Mouse (Mus musculus) limb, embryonic 14.5 days (tissue): ENCODE results near the gene Coa3. TPM values are rescaled to one million over a fixed set of nuclear protein-coding genes. Genes with fewer than 3 reads are reported as not detected.

ENCODE experiments used
- ATAC-seq: fragments of 200-750 bp; cut with Nextera tagmentation; 2 replicates; pipeline ENCODE4 v1.8.0; 2017; ENCODE audit warnings: low read depth, moderate number of reproducible peaks, moderate TSS enrichment; ENCODE audit not compliant: low FRiP score
- DNase-seq: peaks from one replicate; pipeline ENCODE4 v3.0.0-alpha.2; 2015; ENCODE audit warnings: low spot score
- H3K27ac ChIP-seq: fragments of 300-500 bp; sonication (generic); replicated peaks from 2 replicates; pipeline ENCODE4 v1.5.1; 2014; ENCODE audit warnings: low read depth, mild to moderate bottlenecking, low read length, moderate library complexity, mixed read lengths
- H3K27me3 ChIP-seq: fragments of 300-500 bp; sonication (generic); 2 replicates; pipeline ENCODE4 v1.6.1; 2014; ENCODE audit warnings: low read length, mixed read lengths; ENCODE audit not compliant: control insufficient read depth, insufficient read depth
- H3K36me3 ChIP-seq: fragments of 300-500 bp; sonication (generic); 2 replicates; pipeline ENCODE4 v1.6.1; 2014; ENCODE audit warnings: mild to moderate bottlenecking, low read length, moderate library complexity, mixed read lengths; ENCODE audit not compliant: control insufficient read depth, insufficient read depth
- H3K4me1 ChIP-seq: fragments of 300-500 bp; sonication (generic); 2 replicates; pipeline ENCODE4 v1.6.1; 2014; ENCODE audit warnings: antibody characterized with exemption, low read length, mixed read lengths; ENCODE audit not compliant: control insufficient read depth, insufficient read depth
- H3K4me2 ChIP-seq: fragments of 300-500 bp; sonication (generic); replicated peaks from 2 replicates; pipeline ENCODE4 v1.6.1; 2014; ENCODE audit warnings: low read depth, mild to moderate bottlenecking, low read length, moderate library complexity; ENCODE audit not compliant: severe bottlenecking
- H3K4me3 ChIP-seq: fragments of 300-500 bp; sonication (generic); replicated peaks from 2 replicates; pipeline ENCODE4 v1.5.1; 2014; ENCODE audit warnings: low read length
- H3K9ac ChIP-seq: fragments of 300-500 bp; sonication (generic); 2 replicates; pipeline ENCODE4 v1.6.1; 2014; ENCODE audit warnings: mild to moderate bottlenecking, low read depth, low read length, moderate library complexity; ENCODE audit not compliant: severe bottlenecking
- H3K9me3 ChIP-seq: fragments of 300-500 bp; sonication (generic); 2 replicates; pipeline ENCODE4 v1.6.1; 2016; ENCODE audit warnings: low read length; ENCODE audit not compliant: control insufficient read depth
- POLR2A ChIP-seq: fragments of 200-500 bp; IDR thresholded peaks from 2 replicates; pipeline ENCODE4 v1.8.0; 2012; ENCODE audit warnings: inconsistent platforms, mild to moderate bottlenecking, moderate library complexity, borderline replicate concordance; ENCODE audit not compliant: insufficient read depth, insufficient read length; ENCODE audit errors: extremely low read depth
- WGBS: fragments of 180-500 bp; shearing (Covaris S2); extraction: QIAGEN DNeasy Blood & Tissue Kit; methylation state at CpG from one replicate; pipeline ENCODE4 v1.1.7; 2014; 5-methylcytosine and 5-hydroxymethylcytosine counted together
- polyA plus RNA-seq, 2 experiments: library from polyadenylated mRNA; depleted of rRNA in 1 of 2; stranded (reverse) in 1 of 2; unstranded in 1 of 2; fragments of >200 nt; fragmentation: Nextera tagmentation in 1 of 2; extraction: Ambion mirVana in 1 of 2; gene quantifications; 2 replicates each; pipeline versions ENCODE4 v1.2.1 to v1.2.3; 2012 to 2014

The Coa3 gene
- polyA plus RNA-seq, 2 experiments = 182 to 183 TPM

GRCm38 (mm10) chr11:101323609-101324008 is 44.7 kb upstream of the Coa3 start:
- Histone ChIP-seq H3K36me3 (peaks cover 71% of the 10 kb centered on the region), H3K4me3 (no peak overlapping the region), H3K9me3 (no peaks in the 10 kb centered on the region), H3K27me3 (no peaks in the 10 kb centered on the region), H3K27ac (no peak overlapping the region), H3K9ac (no peak overlapping the region), H3K4me2 (no peak overlapping the region), H3K4me1 (no peaks in the 10 kb centered on the region)
- ATAC-seq (no peak), DNase-seq (peak; percentile 75)
- 21% methylated on average over 4 of the region's 4 CpGs for WGBS
- no peak for TF ChIP-seq POLR2A

- Histone ChIP-seq H3K4me3 (peak overlapping the region; percentile 97), H3K27me3 (no peaks in the 10 kb centered on the region), H3K27ac (peak overlapping the region; percentile 70), H3K9ac (peak overlapping the region; percentile 88), H3K4me2 (peak overlapping the region; percentile 94), H3K9me3 (no peaks in the 10 kb centered on the region), H3K4me1 (peaks cover 7% of the 10 kb centered on the region), H3K36me3 (peaks cover 37% of the 10 kb centered on the region)
- WGBS = 0% methylated on average over 17 of the region's 17 CpGs
- no peak for TF ChIP-seq POLR2A
- DNase-seq = peak; percentile 21
- ATAC-seq = peak; percentile 39; the same call in 1 of the 2 replicates
These were observed 37.6 kb upstream of the Coa3 start for GRCm38 (mm10) chr11:101316501-101316917.

GRCm38 (mm10) chr11:101315665-101316500 is 37.0 kb upstream of the Coa3 start, which contains the start of gene Psme3:
Gene Psme3, plus strand, starts transcription at chr11:101316213.
- peak; percentile 92 for ATAC-seq

GRCm38 (mm10) chr11:101315082-101315650 is 36.3 kb upstream of the Coa3 start:
- peaks cover 7% of the 10 kb centered on the region for H3K4me1 ChIP-seq
- TF ChIP-seq POLR2A = no peak
- H3K9ac ChIP-seq = peak overlapping the region; percentile 88
- peak overlapping the region; percentile 94 for H3K4me2 ChIP-seq
- peaks cover 24% of the 10 kb centered on the region for H3K36me3 ChIP-seq
- DNase-seq (no peak), ATAC-seq (no peak)
- H3K27me3 ChIP-seq = no peaks in the 10 kb centered on the region
- H3K27ac ChIP-seq = peak overlapping the region; percentile 21
- H3K9me3 ChIP-seq = no peaks in the 10 kb centered on the region
- 85% methylated on average over 8 of the region's 8 CpGs for WGBS
- H3K4me3 ChIP-seq = peak overlapping the region; percentile 97

More at GRCm38 (mm10) chr11:101315665-101316500, 37.0 kb upstream of the Coa3 start, which contains the start of gene Psme3:
- Histone ChIP-seq H3K4me2 (peak within 1 kb of the TSS; percentile 94), H3K4me1 (peaks cover 7% of the 10 kb centered on the region), H3K9ac (peak within 1 kb of the TSS; percentile 88), H3K9me3 (no peaks in the 10 kb centered on the region), H3K4me3 (peak within 1 kb of the TSS; percentile 97), H3K27me3 (no peaks in the 10 kb centered on the region), H3K36me3 (peaks cover 31% of the 10 kb centered on the region), H3K27ac (peak within 1 kb of the TSS; percentile 70)
- under 1% methylated on average over 62 of the region's 62 CpGs for WGBS
- DNase-seq = peak; percentile 93
- 0 out of 2 replicates have a peak, but pooled peaks have one; percentile 62 for TF ChIP-seq POLR2A

- Histone ChIP-seq H3K4me1 (peaks cover 7% of the 10 kb centered on the region), H3K9ac (no peak overlapping the region), H3K9me3 (no peaks in the 10 kb centered on the region), H3K4me3 (no peak overlapping the region), H3K27ac (no peak overlapping the region), H3K27me3 (no peaks in the 10 kb centered on the region), H3K4me2 (no peak overlapping the region), H3K36me3 (peaks cover 18% of the 10 kb centered on the region)
- DNase-seq (no peak), ATAC-seq (no peak)
- WGBS = 84% methylated on average over 1 of the region's 1 CpGs
- TF ChIP-seq POLR2A = no peak
These were observed 35.7 kb upstream of the Coa3 start for GRCm38 (mm10) chr11:101314567-101314966.
